Mouse (Mus musculus) lung, adult 2 months (tissue): Measurements from ENCODE around the gene Osbpl9. TPM values are rescaled to one million over a fixed set of nuclear protein-coding genes. Genes with fewer than 3 reads are reported as not detected.

Experiments used
- DNase-seq: peaks from one replicate; pipeline ENCODE4 v3.0.0; 2022
- H3K4me1 ChIP-seq: fragments of 200-500 bp; 2 replicates; pipeline ENCODE4 v1.6.1; 2011; ENCODE audit warnings: low read length; ENCODE audit not compliant: control insufficient read depth, insufficient read depth
- H3K4me3 ChIP-seq: fragments of 200-500 bp; replicated peaks from 2 replicates; pipeline ENCODE3; 2011; ENCODE audit warnings: low read depth, mild to moderate bottlenecking, control low read depth, low read length; ENCODE audit errors: extremely low read depth
- CTCF ChIP-seq: fragments of 200-500 bp; IDR thresholded peaks from 2 replicates; pipeline ENCODE4 v1.5.1; 2011; ENCODE audit warnings: mild to moderate bottlenecking, low read length, control low read depth; ENCODE audit not compliant: insufficient read depth
- POLR2A ChIP-seq: fragments of 200-500 bp; IDR thresholded peaks from 2 replicates; pipeline ENCODE4 v1.6.1; 2011; ENCODE audit warnings: low read depth, mild to moderate bottlenecking, control low read depth, low read length, borderline replicate concordance; ENCODE audit errors: extremely low read depth
- WGBS: fragments of 180-500 bp; shearing (Covaris S2); methylation state at CpG from one replicate; pipeline ENCODE4 v1.1.7; 2018; 5-methylcytosine and 5-hydroxymethylcytosine counted together
- polyA plus RNA-seq: library from polyadenylated mRNA; depleted of rRNA; stranded (reverse); fragments of >200 nt; gene quantifications from 2 replicates; pipeline ENCODE4 v1.2.3, GENCODE M21; 2012

The Osbpl9 gene
- polyA plus RNA-seq, 1 experiment = 167 TPM

GRCm38 (mm10) chr4:109143091-109143490, 59.0 kb downstream of the Osbpl9 start:
- no peak for DNase-seq
- no peak for TF ChIP-seq POLR2A
- TF ChIP-seq CTCF = no peak
- no peak overlapping the region for H3K4me3 ChIP-seq
- 28% methylated on average over 1 of the region's 1 CpGs for WGBS
- H3K4me1 ChIP-seq = peaks cover 17% of the 10 kb centered on the region

- WGBS = 59% methylated on average over 4 of the region's 4 CpGs
- TF ChIP-seq POLR2A (no peak), CTCF (no peak)
- no peak for DNase-seq
- Histone ChIP-seq H3K4me1 (peaks cover 13% of the 10 kb centered on the region), H3K4me3 (no peak overlapping the region)
These were observed 63.5 kb downstream of the Osbpl9 start for GRCm38 (mm10) chr4:109138551-109138950.

GRCm38 (mm10) chr4:109136475-109137125, 65.5 kb downstream of the Osbpl9 start:
- Histone ChIP-seq H3K4me1 (peaks cover 10% of the 10 kb centered on the region), H3K4me3 (no peak overlapping the region)
- DNase-seq = no peak
- 54% methylated on average over 7 of the region's 7 CpGs for WGBS
- TF ChIP-seq POLR2A = no peak
- TF ChIP-seq CTCF = no peak

- TF ChIP-seq POLR2A (no peak), CTCF (no peak)
- 61% methylated on average over 3 of the region's 3 CpGs for WGBS
- Histone ChIP-seq H3K4me3 (no peak overlapping the region), H3K4me1 (peaks cover 14% of the 10 kb centered on the region)
- DNase-seq = no peak
These were observed 67.1 kb downstream of the Osbpl9 start for GRCm38 (mm10) chr4:109134955-109135354.

- no peak for TF ChIP-seq POLR2A
- TF ChIP-seq CTCF = no peak
- DNase-seq = no peak
- H3K4me3 ChIP-seq = no peak overlapping the region
These were observed 70.7 kb downstream of the Osbpl9 start for GRCm38 (mm10) chr4:109131256-109131872.

GRCm38 (mm10) chr4:109128971-109129370, 73.1 kb downstream of the Osbpl9 start:
- Histone ChIP-seq H3K4me1 (peaks cover 8% of the 10 kb centered on the region), H3K4me3 (no peak overlapping the region)
- no peak for TF ChIP-seq POLR2A
- TF ChIP-seq CTCF = no peak
- DNase-seq = no peak

More at GRCm38 (mm10) chr4:109131256-109131872, 70.7 kb downstream of the Osbpl9 start:
- peaks cover 11% of the 10 kb centered on the region for H3K4me1 ChIP-seq
- WGBS = 69% methylated on average over 10 of the region's 10 CpGs

- TF ChIP-seq POLR2A (no peak), CTCF (no peak)
- 86% methylated on average over 9 of the region's 9 CpGs for WGBS
- DNase-seq = no peak
- Histone ChIP-seq H3K4me3 (no peak overlapping the region), H3K4me1 (peaks cover 15% of the 10 kb centered on the region)
These were observed 74.1 kb downstream of the Osbpl9 start for GRCm38 (mm10) chr4:109128017-109128416.

- TF ChIP-seq POLR2A = no peak
- TF ChIP-seq CTCF = no peak
- DNase-seq = no peak
- Histone ChIP-seq H3K4me1 (peaks cover 18% of the 10 kb centered on the region), H3K4me3 (no peak overlapping the region)
- 62% methylated on average over 10 of the region's 10 CpGs for WGBS
These were observed 75.1 kb downstream of the Osbpl9 start for GRCm38 (mm10) chr4:109126834-109127564.

GRCm38 (mm10) chr4:109125746-109126425, 76.2 kb downstream of the Osbpl9 start:
- TF ChIP-seq POLR2A (no peak), CTCF (no peak)
- Histone ChIP-seq H3K4me3 (no peak overlapping the region), H3K4me1 (peaks cover 12% of the 10 kb centered on the region)
- no peak for DNase-seq
- WGBS = 75% methylated on average over 2 of the region's 2 CpGs
